Mouse (Mus musculus): ENCODE data around the gene Armh1.
"Not testable (repeated sequence)": the region's sequence is repeated elsewhere in the genome, so short reads cannot be mapped to it uniquely, and the experiment has no call there.

Armh1 gene

DNA sequence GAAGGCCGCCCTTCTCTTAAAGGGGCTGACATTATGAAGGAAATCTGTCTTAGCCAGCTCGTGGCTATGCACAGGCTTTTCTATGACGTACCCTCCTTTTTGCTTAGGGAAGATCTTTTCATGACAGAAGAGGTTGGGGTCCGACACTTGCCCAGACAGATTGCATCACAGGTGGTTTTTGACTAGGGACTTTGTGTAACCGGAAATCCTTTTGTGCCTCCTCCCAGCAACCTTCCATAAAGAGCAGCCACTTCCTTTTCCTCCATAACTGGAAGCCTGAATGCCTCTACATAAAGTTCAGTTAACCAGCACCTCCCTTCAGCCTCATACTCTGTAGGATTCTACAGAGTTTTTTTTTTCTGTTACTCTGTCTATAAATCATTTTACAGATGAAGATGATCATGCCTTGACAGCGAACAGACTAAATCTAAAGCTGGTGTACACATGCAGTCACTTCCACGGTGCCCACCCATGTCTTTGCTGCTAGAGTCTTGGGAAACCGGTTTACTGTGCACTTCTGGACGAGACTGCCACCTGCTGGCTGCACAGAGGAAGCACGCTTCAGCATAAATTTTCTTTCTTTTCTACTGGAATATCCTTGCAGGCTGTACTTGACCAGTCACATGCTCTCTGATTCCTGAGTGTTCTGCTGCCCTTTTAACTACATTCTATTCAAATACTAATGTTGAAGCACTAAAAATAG is 33.3 kb downstream of the Armh1 start:
- DNase-seq, result peak; percentile 39

GRCm38 (mm10) chr4:117217029-117217428 is 34.9 kb downstream of the Armh1 start:
- peak; percentile 38 for DNase-seq

DNA sequence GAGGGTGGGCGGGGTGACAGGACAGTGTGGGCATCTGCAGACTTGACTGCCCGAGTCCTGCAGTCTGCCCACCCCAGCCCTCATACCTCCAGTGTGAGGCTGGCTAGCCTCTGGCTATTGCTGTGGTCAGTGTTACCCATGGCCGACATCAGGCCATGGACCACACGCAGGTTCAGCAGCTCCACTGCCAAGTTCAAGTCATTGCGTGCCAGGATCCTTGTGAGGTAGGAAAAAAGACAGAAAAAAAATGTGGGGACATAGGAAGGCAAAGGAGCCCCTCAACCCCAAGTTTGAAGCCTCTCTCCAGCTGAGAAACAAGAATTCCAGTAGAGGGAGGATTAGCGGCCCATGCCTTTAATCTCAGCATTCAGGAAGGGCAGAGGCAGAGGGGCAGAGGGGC is 37.7 kb downstream of the Armh1 start:
- DNase-seq, result no peak

DNA sequence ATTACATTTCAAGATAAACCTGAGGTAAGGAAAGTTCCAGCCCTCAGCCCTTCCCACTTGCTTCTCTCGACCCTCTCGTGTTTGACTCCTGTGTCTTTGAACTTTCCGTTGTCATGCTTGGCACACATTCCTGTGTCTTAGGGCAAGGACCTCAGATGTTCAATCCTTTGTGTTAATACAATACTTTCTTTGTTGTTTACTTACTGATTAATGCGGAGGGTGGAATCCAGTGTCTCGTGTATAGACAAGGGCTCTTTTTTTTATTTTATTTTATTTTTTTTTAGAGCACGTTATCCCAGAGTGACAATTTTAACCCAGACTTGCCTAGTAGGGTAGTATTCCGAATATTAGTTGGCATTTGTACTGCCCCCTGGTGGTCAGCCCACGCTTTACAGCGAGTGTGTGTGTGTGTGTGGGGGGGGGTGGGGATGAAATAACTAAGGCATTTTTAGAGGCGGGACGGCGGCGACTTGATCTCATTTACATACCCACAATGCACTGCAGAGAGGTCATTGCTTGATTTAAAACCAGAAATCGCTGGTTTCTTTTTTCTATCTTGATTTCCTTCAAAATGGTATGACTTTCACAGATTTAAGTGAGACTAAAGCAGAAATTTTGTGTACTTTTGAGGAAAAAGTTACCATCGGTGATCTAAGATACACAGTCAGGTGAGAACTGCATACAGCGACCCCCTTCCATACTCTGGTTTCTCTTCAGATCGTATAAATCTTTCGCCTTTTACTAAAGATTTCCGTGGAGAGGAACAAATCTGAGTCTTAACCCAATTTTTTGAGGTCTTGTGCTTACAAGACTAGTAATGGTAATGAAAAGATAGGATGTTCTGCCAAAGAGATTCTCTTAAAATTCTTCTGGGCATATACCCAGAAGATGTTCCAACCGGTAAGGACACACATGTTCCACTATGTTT is 41.5 kb downstream of the Armh1 start:
- DNase-seq, result no peak

DNA sequence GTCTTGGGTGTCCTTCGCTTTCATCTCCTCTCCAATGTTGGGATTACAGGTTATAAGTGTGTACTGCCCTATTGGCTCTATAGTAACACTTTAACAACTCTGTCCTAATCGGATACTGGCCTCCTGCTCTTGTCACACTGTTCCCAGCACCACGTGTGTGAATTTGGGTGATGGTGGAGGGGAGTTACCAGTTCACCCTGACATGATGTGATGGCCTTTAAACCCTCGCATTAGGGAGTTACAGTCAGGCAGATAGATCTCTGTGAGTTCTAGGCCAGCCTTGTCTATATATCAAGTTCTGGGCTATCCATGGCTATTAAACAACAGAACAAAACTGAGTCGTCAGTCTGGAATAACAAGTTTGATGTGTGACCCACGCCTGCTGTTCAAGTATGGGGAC is 42.3 kb downstream of the Armh1 start:
- DNase-seq, result no peak

- no peak for DNase-seq
Observed at GRCm38 (mm10) chr4:117202992-117203354, 49.0 kb downstream of the Armh1 start.

DNA sequence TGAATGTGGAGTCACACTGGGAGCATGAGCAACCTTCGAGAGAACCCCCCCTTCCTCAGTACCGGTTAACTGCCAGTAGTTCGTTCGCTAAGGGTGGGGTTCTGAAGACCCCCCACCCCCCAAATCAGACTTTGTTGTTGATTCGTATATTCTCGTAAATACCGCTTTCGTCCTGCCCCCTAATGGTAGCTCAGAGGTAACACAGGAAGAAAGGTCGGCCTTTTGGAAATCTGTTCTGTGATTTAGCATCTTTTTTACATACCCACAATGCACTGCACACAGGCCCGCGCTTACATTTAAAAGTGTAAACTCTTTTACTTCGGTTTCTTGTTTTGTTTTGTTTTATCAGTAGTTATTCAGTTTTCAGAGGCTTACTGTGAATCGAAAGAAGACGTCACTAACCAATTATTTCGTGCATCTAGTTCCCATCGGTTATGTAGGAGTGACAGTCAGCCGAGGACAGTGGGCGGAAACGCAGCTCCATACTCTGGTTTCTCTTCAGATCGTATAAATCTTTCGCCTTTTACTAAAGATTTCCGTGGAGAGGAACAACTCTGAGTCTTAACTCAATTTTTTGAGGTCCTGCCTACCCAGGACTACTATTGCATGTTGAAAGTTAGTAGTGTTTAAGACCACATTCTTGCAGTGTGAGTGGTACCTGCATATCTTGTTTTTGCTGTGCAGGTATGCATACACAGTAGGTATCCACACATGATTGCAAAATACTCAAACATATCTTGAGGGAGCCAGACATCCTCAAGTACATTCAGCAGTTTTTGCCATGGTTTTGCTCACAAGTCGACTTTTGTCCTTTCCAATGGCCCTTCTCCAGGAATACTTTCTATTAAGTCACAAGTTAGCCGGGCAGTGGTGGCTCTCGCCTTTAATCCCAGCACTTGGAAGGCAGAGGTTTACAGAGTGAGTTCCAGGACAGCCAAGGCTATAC is 49.6 kb downstream of the Armh1 start:
- DNase-seq, result no peak

- DNase-seq, result no peak
Observed at GRCm38 (mm10) chr4:117191804-117192203, 60.1 kb downstream of the Armh1 start.

GRCm38 (mm10) chr4:117190660-117191059 is 61.3 kb downstream of the Armh1 start:
- no peak for DNase-seq

- DNase-seq, result no peak
Observed at GRCm38 (mm10) chr4:117189856-117190543, 61.9 kb downstream of the Armh1 start.

DNA sequence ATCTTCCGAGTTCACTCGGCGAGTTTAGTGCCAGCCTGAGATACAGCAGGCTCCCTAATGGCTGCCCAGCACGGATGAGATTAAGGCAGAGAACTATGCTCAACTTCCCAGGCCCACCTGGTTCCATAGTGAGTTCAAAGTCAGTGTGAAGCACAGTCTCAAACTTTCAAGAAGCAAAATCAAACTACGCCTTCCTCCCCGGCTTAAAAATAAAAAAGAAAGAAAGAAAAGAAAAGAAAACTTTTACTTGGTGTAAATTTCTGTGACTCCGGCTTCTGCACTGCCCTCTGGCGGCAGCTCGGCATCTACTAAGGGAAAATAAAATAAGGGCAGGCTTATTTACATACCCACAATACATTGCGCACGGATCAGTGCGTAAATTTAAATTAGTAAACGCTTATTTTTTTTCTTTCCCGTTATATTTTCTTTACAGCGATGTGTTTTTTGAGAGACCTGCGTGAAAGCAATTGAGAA is 62.5 kb downstream of the Armh1 start:
- DNase-seq, result peak; percentile 61

DNA sequence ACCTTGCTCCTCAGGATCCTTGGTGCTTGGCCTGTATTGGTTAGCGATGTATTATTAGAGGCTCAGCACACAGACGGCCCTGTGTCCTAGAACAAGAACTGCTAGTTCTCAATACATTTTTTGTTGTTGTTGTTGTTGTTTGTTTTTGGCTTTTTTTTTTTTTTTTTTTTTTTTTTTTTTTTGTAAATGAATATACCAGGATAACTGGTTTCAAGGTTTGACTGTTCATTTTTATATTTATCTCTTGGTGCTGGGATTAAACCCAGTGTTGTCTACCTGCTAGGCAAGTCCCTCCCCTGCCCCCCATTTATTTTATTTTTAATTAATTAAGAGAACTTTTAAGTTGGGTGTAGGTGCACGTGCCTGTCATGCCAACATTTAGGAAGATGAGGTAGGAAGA is 63.0 kb downstream of the Armh1 start:
- DNase-seq, result no peak

- not testable (repeated sequence) for DNase-seq
Observed at GRCm38 (mm10) chr4:117182759-117183096, 69.2 kb downstream of the Armh1 start.

GRCm38 (mm10) chr4:117181863-117182758 is 69.8 kb downstream of the Armh1 start, which contains the start of gene Kif2c:
Kif2c (minus strand) TSS chr4:117182639.
- DNase-seq, result peak; percentile 90

DNA sequence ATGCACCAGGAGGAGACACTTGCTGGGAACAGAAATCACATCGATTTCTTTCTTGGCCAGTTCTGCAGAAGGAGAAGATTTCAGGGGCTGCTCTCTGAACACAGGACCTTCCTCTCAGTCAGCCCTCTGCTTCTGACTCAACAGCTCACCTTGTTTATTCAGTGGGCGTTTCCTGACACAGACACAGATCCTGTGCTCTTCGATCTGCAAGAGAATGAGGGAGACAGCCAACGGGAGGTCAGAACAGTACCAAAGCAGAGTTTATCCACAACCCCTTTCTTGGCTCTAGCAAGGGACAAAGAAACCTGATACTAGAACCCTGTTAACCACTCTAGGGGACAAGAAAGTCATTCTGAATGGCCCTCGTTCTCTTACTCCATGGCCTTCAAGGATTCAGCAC is 82.0 kb downstream of the Armh1 start:
- no peak for DNase-seq

Data from right cerebral cortex, postnatal 25 days (tissue).